Mouse (Mus musculus) stomach, postnatal 0 days (tissue): Measurements from ENCODE around the gene Zfp420. TPM values are rescaled to one million over a fixed set of nuclear protein-coding genes. Genes with fewer than 3 reads are reported as not detected.
A peak's percentile ranks its signal among the peaks of the same experiment; 100 is the strongest.

ENCODE experiments used
- ATAC-seq: fragments of 200-750 bp; cut with Nextera tagmentation; 2 replicates; pipeline ENCODE4 v1.8.0; 2017; ENCODE audit not compliant: low FRiP score, low TSS enrichment
- DNase-seq: peaks from one replicate; pipeline ENCODE4 v3.0.0-alpha.2; 2016; ENCODE audit warnings: low spot score
- H3K27ac ChIP-seq: fragments of 300-500 bp; sonication (generic); replicated peaks from 2 replicates; pipeline ENCODE4 v1.5.1; 2014; ENCODE audit warnings: mild to moderate bottlenecking, control low read depth
- H3K27me3 ChIP-seq: fragments of 300-500 bp; sonication (generic); 2 replicates; pipeline ENCODE4 v1.6.1; 2014; ENCODE audit warnings: low read length; ENCODE audit not compliant: control insufficient read depth, insufficient read depth
- H3K36me3 ChIP-seq: fragments of 300-500 bp; sonication (generic); 2 replicates; pipeline ENCODE4 v1.6.1; 2014; ENCODE audit warnings: low read length, mixed read lengths; ENCODE audit not compliant: control insufficient read depth, insufficient read depth
- H3K4me1 ChIP-seq: fragments of 300-500 bp; sonication (generic); replicated peaks from 2 replicates; pipeline ENCODE4 v1.6.1; 2014; ENCODE audit warnings: antibody characterized with exemption; ENCODE audit not compliant: control insufficient read depth, insufficient read depth
- H3K4me2 ChIP-seq: fragments of 300-500 bp; sonication (generic); replicated peaks from 2 replicates; pipeline ENCODE4 v1.6.1; 2014; ENCODE audit warnings: low read depth, mild to moderate bottlenecking, control low read depth, moderate library complexity
- H3K4me3 ChIP-seq: fragments of 300-500 bp; sonication (generic); 2 replicates; pipeline ENCODE4 v1.5.1; 2014; ENCODE audit warnings: low read depth, low read length, control low read depth
- H3K9ac ChIP-seq: fragments of 300-500 bp; sonication (generic); 2 replicates; pipeline ENCODE4 v1.6.1; 2014; ENCODE audit warnings: mild to moderate bottlenecking, low read length, control low read depth, mixed read lengths
- H3K9me3 ChIP-seq: fragments of 300-500 bp; sonication (generic); 2 replicates; pipeline ENCODE4 v1.6.1; 2016; ENCODE audit warnings: low read length; ENCODE audit not compliant: control insufficient read depth
- CTCF ChIP-seq: IDR thresholded peaks from 2 replicates; pipeline ENCODE4 v1.5.1; 2016; ENCODE audit warnings: antibody characterized with exemption, low read depth, mild to moderate bottlenecking, moderate library complexity
- EP300 ChIP-seq: optimal IDR thresholded peaks from 2 replicates; pipeline ENCODE3; 2016; ENCODE audit warnings: antibody characterized with exemption
- WGBS: fragments of 180-500 bp; shearing (Covaris S2); extraction: QIAGEN DNeasy Blood & Tissue Kit; methylation state at CpG from one replicate; pipeline ENCODE4 v1.1.7; 2014; 5-methylcytosine and 5-hydroxymethylcytosine counted together
- polyA plus RNA-seq: library from polyadenylated mRNA; unstranded; fragments of >200 nt; fragmentation: Nextera tagmentation; extraction: Ambion mirVana; gene quantifications from 2 replicates; pipeline ENCODE4 v1.2.1, GENCODE M21; 2015

Zfp420 gene
- polyA plus RNA-seq, 1 experiment from 2014 or later: 2.0 TPM

DNA sequence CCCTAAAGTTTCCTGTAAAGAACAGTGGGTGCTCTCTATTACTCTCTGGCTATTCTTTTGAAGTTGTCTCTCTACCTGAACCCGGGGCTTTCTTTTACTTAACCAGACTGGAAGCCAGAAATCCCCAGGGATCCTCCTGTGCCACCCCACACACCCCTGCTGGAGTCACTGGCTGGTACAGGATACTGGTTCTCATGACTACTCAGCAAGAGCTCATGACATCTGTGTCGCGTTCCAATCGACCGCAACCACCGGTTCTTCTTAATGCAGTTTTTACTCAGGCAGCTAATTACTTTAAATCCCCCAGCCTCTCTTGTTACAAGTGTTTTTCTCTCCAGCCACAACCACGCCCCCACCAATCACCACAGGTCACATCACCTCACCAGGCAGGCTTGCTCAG is 20.3 kb downstream of the Zfp420 start:
- no peak overlapping the region for H3K4me3 ChIP-seq
- H3K27me3 ChIP-seq: no peaks in the 10 kb centered on the region
- peaks cover 13% of the 10 kb centered on the region; the same call in 1 of the 2 replicates for H3K9me3 ChIP-seq
- DNase-seq (no peak), ATAC-seq (no peak)
- no peak overlapping the region for H3K9ac ChIP-seq
- no peak overlapping the region for H3K27ac ChIP-seq
- TF ChIP-seq CTCF: no peak
- TF ChIP-seq EP300: no peak
- H3K4me2 ChIP-seq: no peak overlapping the region
- H3K4me1 ChIP-seq: no peaks in the 10 kb centered on the region
- peaks cover 8% of the 10 kb centered on the region for H3K36me3 ChIP-seq
- WGBS: 72% methylated on average over 7 of the region's 7 CpGs

GRCm38 (mm10) chr7:29880916-29881315 is 21.1 kb downstream of the Zfp420 start:
- no peaks in the 10 kb centered on the region for H3K36me3 ChIP-seq
- ATAC-seq: no peak
- 0 out of 2 replicates have a peak, but pooled peaks cover 7% of the 10 kb centered on the region for H3K9me3 ChIP-seq
- no peak overlapping the region for H3K9ac ChIP-seq
- TF ChIP-seq CTCF (no peak), EP300 (no peak)
- WGBS: 86% methylated on average over 7 of the region's 7 CpGs
- DNase-seq: no peak
- H3K27ac ChIP-seq: no peak overlapping the region
- no peaks in the 10 kb centered on the region for H3K4me1 ChIP-seq
- H3K4me3 ChIP-seq: no peak overlapping the region
- H3K4me2 ChIP-seq: no peak overlapping the region
- H3K27me3 ChIP-seq: no peaks in the 10 kb centered on the region

DNA sequence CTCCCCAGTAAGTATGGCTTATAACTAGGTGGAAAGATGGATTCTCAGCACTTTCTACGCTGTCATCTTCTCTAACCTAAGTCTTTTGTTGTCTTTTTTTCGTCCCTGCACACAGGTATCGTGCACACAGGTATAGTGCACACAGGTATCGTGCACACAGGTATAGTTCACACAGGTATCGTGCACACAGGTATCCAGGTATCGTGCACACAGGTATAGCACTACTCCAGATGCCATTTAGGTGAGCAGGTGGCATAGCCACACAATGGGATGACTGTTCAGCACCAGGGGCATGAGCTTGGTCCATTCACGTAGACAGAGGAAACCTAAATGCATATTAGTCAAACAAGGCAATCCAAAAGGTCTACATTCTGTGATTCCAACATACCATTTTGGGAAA is 30.7 kb downstream of the Zfp420 start:
- Histone ChIP-seq H3K4me1 (no peaks in the 10 kb centered on the region), H3K36me3 (peaks cover 31% of the 10 kb centered on the region), H3K9ac (no peak overlapping the region), H3K9me3 (peaks cover 31% of the 10 kb centered on the region), H3K4me3 (no peak overlapping the region), H3K4me2 (no peak overlapping the region), H3K27ac (no peak overlapping the region), H3K27me3 (no peaks in the 10 kb centered on the region)
- 97% methylated on average over 7 of the region's 7 CpGs for WGBS
- no peak for TF ChIP-seq EP300
- DNase-seq (no peak), ATAC-seq (no peak)

- Histone ChIP-seq H3K27me3 (no peaks in the 10 kb centered on the region), H3K9ac (no peak overlapping the region), H3K36me3 (peaks cover 38% of the 10 kb centered on the region), H3K4me2 (no peak overlapping the region), H3K27ac (no peak overlapping the region), H3K4me3 (no peak overlapping the region), H3K9me3 (peaks cover 20% of the 10 kb centered on the region), H3K4me1 (no peaks in the 10 kb centered on the region)
- TF ChIP-seq EP300 (no peak), CTCF (no peak)
- WGBS: 99% methylated on average over 4 of the region's 4 CpGs
- ATAC-seq (no peak), DNase-seq (no peak)
Observed at GRCm38 (mm10) chr7:29892756-29893155, 33.0 kb downstream of the Zfp420 start.

- Histone ChIP-seq H3K36me3 (peaks cover 38% of the 10 kb centered on the region), H3K9me3 (peaks cover 22% of the 10 kb centered on the region), H3K9ac (no peak overlapping the region), H3K27ac (no peak overlapping the region), H3K4me2 (no peak overlapping the region), H3K4me3 (no peak overlapping the region), H3K4me1 (no peaks in the 10 kb centered on the region), H3K27me3 (no peaks in the 10 kb centered on the region)
- DNase-seq: no peak
- ATAC-seq: no peak
- WGBS: 97% methylated on average over 4 of the region's 4 CpGs
- TF ChIP-seq EP300 (no peak), CTCF (peak; percentile 28)
Observed at GRCm38 (mm10) chr7:29898351-29898750, 38.6 kb downstream of the Zfp420 start.

- ATAC-seq (no peak), DNase-seq (no peak)
- Histone ChIP-seq H3K9me3 (no peaks in the 10 kb centered on the region), H3K36me3 (peaks cover 5% of the 10 kb centered on the region), H3K27ac (no peak overlapping the region), H3K4me2 (no peak overlapping the region), H3K4me1 (0 out of 2 replicates have a peak, but pooled peaks cover 4% of the 10 kb centered on the region), H3K9ac (no peak overlapping the region), H3K27me3 (no peaks in the 10 kb centered on the region), H3K4me3 (no peak overlapping the region)
- WGBS: 94% methylated on average over 4 of the region's 4 CpGs
- TF ChIP-seq EP300 (no peak), CTCF (no peak)
Observed at GRCm38 (mm10) chr7:29904101-29904500, 44.3 kb downstream of the Zfp420 start.
